13 mouse cellular contexts compared by ENCODE assay signal in genomic region chr1:133222445-133222995, GRCm38 (mm10). TPM values are rescaled to one million over a fixed set of nuclear protein-coding genes. Genes with fewer than 3 reads are reported as not detected.
DNase-seq lines count a peak whose midpoint lies in the region; ATAC-seq and TF ChIP-seq lines count a peak whose summit lies in the region.
"Had no signal": no experiment of that assay in that cellular context is flagged by ENCODE, and none has a peak within 500 bp of the region (broad histone marks: within the 10 kb centered on the region; RNA-seq: fewer than 3 reads in every experiment).

No protein-coding gene starts in this region.

- no peak for TF ChIP-seq CTCF in brain, embryonic 14.5 days (IDR thresholded peaks at IDR 0.05; ENCODE audit: borderline replicate concordance, extremely low read depth, insufficient read depth, insufficient read length)

- no peak for TF ChIP-seq POLR2A in brain, embryonic 14.5 days (IDR thresholded peaks at IDR 0.05; ENCODE audit: borderline replicate concordance, extremely low read depth, insufficient read depth, insufficient read length, poor library complexity, severe bottlenecking)

- H3K9ac ChIP-seq in hindbrain, embryonic 12.5 days: 0 out of 2 replicates have a peak overlapping the region, but pooled peaks have one; percentile 4
- no peak overlapping the region for H3K9ac ChIP-seq in hindbrain, embryonic 11.5 days (ENCODE audit: low read depth, low read length)
- H3K9ac ChIP-seq in heart, embryonic 13.5 days: peak overlapping the region; percentile 17
- H3K9ac ChIP-seq: embryonic facial prominence, embryonic 15.5 days had no signal

- 0 out of 2 replicates have a peak, but pooled peaks cover 3% of the 10 kb centered on the region for H3K27me3 ChIP-seq in hindbrain, embryonic 12.5 days
- H3K27me3 ChIP-seq in hindbrain, embryonic 11.5 days (ENCODE audit: control insufficient read depth, insufficient read depth, low read length): no peaks in the 10 kb centered on the region
- no peaks in the 10 kb centered on the region for H3K27me3 ChIP-seq in heart, embryonic 13.5 days (replicated peaks)
- H3K27me3 ChIP-seq: embryonic facial prominence, embryonic 15.5 days had no signal

- H3K36me3 ChIP-seq in hindbrain, embryonic 12.5 days: no peaks in the 10 kb centered on the region
- no peaks in the 10 kb centered on the region for H3K36me3 ChIP-seq in hindbrain, embryonic 11.5 days (ENCODE audit: control insufficient read depth, insufficient read depth, low read length)
- H3K36me3 ChIP-seq in heart, embryonic 13.5 days: no peaks in the 10 kb centered on the region
- H3K36me3 ChIP-seq: embryonic facial prominence, embryonic 15.5 days had no signal

- peak; percentile 37 for ATAC-seq in hindbrain, embryonic 12.5 days (ENCODE audit: low FRiP score)
- ATAC-seq in hindbrain, embryonic 11.5 days (ENCODE audit: low FRiP score): no peak
- no peak for ATAC-seq in heart, embryonic 13.5 days (ENCODE audit: extremely low read depth, insufficient number of reproducible peaks, low FRiP score, low TSS enrichment)

- no peak for DNase-seq in hindbrain, embryonic 11.5 days (ENCODE audit: low spot score)
- peak; percentile 73 for DNase-seq in brain, embryonic 14.5 days (ENCODE audit: low read depth)
- DNase-seq in lung, postnatal 36 days: peak; percentile 45
- DNase-seq in adrenal gland, postnatal 25 days: no peak
- no peak for DNase-seq in cerebellum, postnatal 25 days
- no peak for DNase-seq in layer of hippocampus, adult 8-10 months (ENCODE audit: low spot score in 2 of 2)
- DNase-seq: adrenal gland, adult 8-10 months; right cerebral cortex, postnatal 4 days had no signal

- H3K4me1 ChIP-seq in hindbrain, embryonic 12.5 days: peaks cover 60% of the 10 kb centered on the region
- peaks cover 2% of the 10 kb centered on the region; the same call in 1 of the 2 replicates for H3K4me1 ChIP-seq in hindbrain, embryonic 11.5 days (replicated peaks; ENCODE audit: control insufficient read depth, insufficient read depth, low read length)
- peaks cover 48% of the 10 kb centered on the region for H3K4me1 ChIP-seq in heart, embryonic 13.5 days

- H3K4me2 ChIP-seq in hindbrain, embryonic 12.5 days (replicated peaks): no peak overlapping the region
- H3K4me2 ChIP-seq in hindbrain, embryonic 11.5 days (replicated peaks; ENCODE audit: low read depth, low read length): no peak overlapping the region
- H3K4me2 ChIP-seq in heart, embryonic 13.5 days: no peak overlapping the region
- H3K4me2 ChIP-seq: embryonic facial prominence, embryonic 15.5 days had no signal

- no peak overlapping the region for H3K4me3 ChIP-seq in hindbrain, embryonic 12.5 days
- no peak overlapping the region for H3K4me3 ChIP-seq in hindbrain, embryonic 11.5 days (ENCODE audit: low read depth, low read length)
- H3K4me3 ChIP-seq in heart, embryonic 13.5 days: no peak overlapping the region
- H3K4me3 ChIP-seq: embryonic facial prominence, embryonic 15.5 days had no signal

- H3K27ac ChIP-seq in hindbrain, embryonic 12.5 days: peak overlapping the region; percentile 49
- no peak overlapping the region for H3K27ac ChIP-seq in hindbrain, embryonic 11.5 days (ENCODE audit: low read depth, low read length)
- peak overlapping the region; percentile 46 for H3K27ac ChIP-seq in heart, embryonic 13.5 days (replicated peaks)
- H3K27ac ChIP-seq: embryonic facial prominence, embryonic 15.5 days; macrophage had no signal

- no peaks in the 10 kb centered on the region for H3K9me3 ChIP-seq in hindbrain, embryonic 12.5 days (replicated peaks)
- H3K9me3 ChIP-seq in hindbrain, embryonic 11.5 days (ENCODE audit: control insufficient read depth, low read length): no peaks in the 10 kb centered on the region
- H3K9me3 ChIP-seq in heart, embryonic 13.5 days: no peaks in the 10 kb centered on the region
- H3K9me3 ChIP-seq: embryonic facial prominence, embryonic 15.5 days had no signal

- WGBS in hindbrain, embryonic 12.5 days: 44% methylated on average over 6 of the region's 6 CpGs
- 43% methylated on average over 6 of the region's 6 CpGs for WGBS in hindbrain, embryonic 11.5 days
- WGBS in heart, embryonic 13.5 days: 19% methylated on average over 6 of the region's 6 CpGs

RNA-seq across cellular contexts. Expression of gene Plekha6, which starts 58.5 kb away (rescaled TPM):
- 25.8 and 29.1 TPM in 2 replicates for polyA plus RNA-seq in hindbrain, embryonic 12.5 days (2016; fragmentation: Nextera tagmentation; extraction: Ambion mirVana)
- 14.6 and 22.1 TPM in 2 replicates for polyA plus RNA-seq in hindbrain, embryonic 11.5 days (2014; fragmentation: Nextera tagmentation; extraction: Ambion mirVana)
- 51.4 and 78.3 TPM in 2 replicates for polyA plus RNA-seq in brain, embryonic 14.5 days (2012; rRNA removed)
- 10.6 and 10.7 TPM in 2 replicates for polyA plus RNA-seq in heart, embryonic 13.5 days (2015; fragmentation: Nextera tagmentation; extraction: Ambion mirVana)
- total RNA-seq in adrenal gland, postnatal 25 days (2021): 13.5 and 18.4 TPM in 2 replicates
- total RNA-seq in layer of hippocampus, adult 8-10 months (2022): 10 to 100 TPM; 61.6 to 69.8 (median 62.7) TPM
- total RNA-seq: CH12.LX had no signal
- polyA plus RNA-seq: macrophage had no signal

Comparison
In these comparisons a context has a peak if more than half of its experiments do, and no peak if none do; other contexts are left out.
1. DNase-seq: peak in brain, embryonic 14.5 days (single experiment) and lung, postnatal 36 days (single experiment); none in hindbrain, embryonic 11.5 days (single experiment), adrenal gland, postnatal 25 days (single experiment), cerebellum, postnatal 25 days (0 of 2) and layer of hippocampus, adult 8-10 months (0 of 2).